Mouse (Mus musculus) regulatory T cell (primary cell): ENCODE measurements around the gene Gpd1.

ENCODE experiments used
- in situ Hi-C: fragments of 300-600 bp; cut with MboI, MseI; formaldehyde crosslinking; loops from one replicate; pipeline ENCODE4 v1.15.1; 2025; ENCODE audit warnings: high pct_unique_total_duplicates

The Gpd1 gene

GRCm38 (mm10) chr15:99717386-99718334, at the start of gene Gpd1:
TSS of gene Gpd1 (plus strand) at chr15:99717515.
- in situ Hi-C loops, result no loop called here

DNA sequence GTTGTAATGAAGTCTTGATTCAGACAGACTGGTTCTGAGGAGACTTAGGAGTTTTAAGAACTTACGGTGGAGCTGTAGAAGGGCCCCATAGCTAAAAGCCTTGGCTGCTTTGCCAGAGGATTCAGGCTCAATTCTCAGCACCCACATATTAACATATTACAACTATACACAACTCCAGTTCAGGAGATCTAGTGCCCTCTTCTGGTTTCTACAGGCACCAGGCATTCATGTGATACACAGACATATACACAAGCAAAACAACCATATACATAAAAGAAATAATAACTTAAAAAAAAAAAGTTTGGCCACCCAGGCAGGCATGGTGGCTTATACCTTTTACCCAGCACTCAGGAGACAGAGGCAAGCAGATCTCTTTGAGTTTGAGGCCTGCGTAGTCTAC, 49.8 kb upstream of the Gpd1 start:
- in situ Hi-C loops, result no loop called here

DNA sequence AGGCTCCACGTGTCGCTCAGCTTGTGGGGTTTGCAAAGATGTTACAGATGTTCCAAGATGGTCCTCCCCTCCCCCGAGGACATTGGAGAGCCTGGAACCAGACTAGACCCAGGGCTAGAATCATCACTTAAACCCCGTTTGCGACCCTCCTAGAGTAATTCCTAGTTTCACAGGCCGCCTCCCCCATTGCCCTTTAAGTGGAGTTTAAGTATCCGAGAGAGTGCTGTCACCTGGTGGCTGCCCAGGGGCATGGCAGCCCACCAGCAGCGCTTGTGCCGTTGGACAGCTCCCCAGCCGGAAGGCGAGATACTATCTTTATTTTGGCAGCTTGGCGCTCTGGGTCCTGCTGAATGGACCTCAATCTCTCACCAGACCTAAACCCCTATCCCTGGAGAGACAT, 48.4 kb upstream of the Gpd1 start:
- in situ Hi-C loops, result no loop called here

- in situ Hi-C loops, result no loop called here
Observed at GRCm38 (mm10) chr15:99669392-99669791, 47.9 kb upstream of the Gpd1 start.

DNA sequence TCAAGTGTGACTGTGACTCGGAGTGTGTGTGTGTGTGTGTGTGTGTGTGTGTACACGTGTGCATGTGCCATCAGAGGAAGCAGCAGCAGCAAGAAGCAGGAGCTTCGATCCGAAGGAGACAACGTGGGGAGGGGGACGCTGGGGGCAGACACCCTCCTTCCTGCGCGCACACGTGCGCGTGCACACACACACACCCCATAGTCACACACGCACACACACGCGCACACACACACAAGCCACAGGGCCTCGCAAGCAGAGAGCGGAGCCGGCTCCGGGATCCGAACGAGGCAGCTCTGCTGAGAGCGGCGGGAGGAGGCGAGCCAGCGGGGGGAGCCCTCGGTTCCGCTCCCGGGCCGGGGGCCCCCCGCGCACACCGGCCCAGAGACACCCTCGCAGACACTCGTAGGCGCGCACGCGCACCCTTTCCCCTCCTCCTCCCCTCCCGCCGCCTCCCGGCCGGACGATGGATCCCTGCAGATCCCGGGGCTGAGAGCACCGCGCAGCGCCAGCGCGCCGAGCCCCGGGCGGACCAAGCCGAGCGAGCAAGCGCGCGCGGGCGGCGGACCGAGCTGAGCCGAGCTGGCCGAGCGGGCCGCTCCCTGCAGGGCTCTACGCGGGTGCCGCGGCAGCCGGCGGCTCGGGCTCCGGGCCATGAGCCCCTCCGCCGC, 47.0 kb upstream of the Gpd1 start, which contains the start of gene Asic1:
Asic1 (plus strand) TSS at position 215 of the 668 bp plus-strand sequence.
- in situ Hi-C loops, result loop anchor here (5.0 kb wide), 2 partner anchors 73 to 173 kb away; no protein-coding TSS in a partner anchor

DNA sequence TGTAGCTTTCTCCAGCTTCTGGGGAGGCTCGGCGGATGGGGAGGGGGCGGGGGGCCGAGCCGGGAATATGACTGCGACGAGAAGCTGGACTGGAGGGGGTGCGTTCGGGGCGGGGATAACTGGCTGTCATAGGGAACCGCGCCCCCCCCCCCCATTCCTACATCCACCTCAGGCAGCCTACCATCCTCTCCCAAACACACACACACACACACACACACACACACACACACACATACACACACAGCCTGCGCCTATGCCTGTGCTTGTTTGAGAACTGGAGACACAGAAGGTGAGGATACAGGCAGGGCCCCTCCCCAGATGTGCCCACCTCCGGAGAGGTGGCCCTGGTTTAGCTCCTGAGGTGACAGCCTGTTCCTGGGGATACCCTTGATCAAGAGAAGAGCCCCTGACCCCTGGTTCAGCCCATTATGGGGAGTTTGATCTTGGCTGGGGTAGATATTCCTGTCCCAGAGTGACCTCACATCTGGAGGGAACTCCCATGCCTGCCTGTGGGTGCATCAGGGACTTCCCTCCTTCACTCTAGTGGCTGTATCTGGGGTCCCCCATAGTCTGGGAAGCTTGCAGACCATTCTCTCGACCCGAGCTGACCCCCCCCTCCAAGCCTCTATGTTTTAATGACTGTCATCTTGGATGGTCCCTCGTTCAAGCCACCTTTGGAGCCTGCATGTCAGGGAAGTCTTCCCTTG, 46.2 kb upstream of the Gpd1 start:
- in situ Hi-C loops, result loop anchor here (5.0 kb wide), 2 partner anchors 74 to 174 kb away; no protein-coding TSS in a partner anchor

DNA sequence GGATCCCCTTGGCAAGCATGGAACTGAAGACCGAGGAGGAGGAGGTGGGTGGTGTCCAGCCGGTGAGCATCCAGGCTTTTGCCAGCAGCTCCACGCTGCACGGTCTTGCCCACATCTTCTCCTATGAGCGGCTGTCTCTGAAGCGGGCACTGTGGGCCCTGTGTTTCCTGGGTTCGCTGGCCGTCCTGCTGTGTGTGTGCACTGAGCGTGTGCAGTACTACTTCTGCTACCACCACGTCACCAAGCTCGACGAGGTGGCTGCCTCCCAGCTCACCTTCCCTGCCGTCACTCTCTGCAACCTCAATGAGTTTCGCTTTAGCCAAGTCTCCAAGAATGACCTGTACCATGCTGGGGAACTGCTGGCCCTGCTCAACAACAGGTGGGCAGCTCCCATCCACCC, 45.5 kb upstream of the Gpd1 start:
- in situ Hi-C loops, result loop anchor here (5.0 kb wide), 2 partner anchors 74 to 174 kb away; no protein-coding TSS in a partner anchor

DNA sequence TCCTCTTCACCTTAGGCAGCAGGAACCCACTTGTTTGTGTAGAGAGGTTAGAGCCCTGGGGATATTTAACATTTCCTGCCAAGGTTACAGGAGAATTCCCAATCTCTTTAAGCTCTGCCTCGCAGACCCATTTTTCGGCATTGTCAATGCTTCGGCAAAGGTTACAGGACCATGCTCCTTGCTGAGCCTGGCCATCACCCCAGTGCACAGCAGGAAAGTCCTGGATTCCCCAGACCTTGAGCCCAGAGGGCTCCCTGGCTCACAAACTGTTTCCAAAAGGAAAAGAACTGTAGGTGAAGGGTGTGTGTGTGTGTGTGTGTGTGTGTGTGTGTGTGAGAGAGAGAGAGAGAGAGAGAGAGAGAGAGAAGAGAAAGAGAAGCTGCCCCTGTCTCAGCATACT, 42.4 kb upstream of the Gpd1 start:
- in situ Hi-C loops, result loop anchor here (5.0 kb wide), 2 partner anchors 78 to 178 kb away; no protein-coding TSS in a partner anchor

GRCm38 (mm10) chr15:99677089-99677488, 40.2 kb upstream of the Gpd1 start:
- in situ Hi-C loops, result no loop called here

DNA sequence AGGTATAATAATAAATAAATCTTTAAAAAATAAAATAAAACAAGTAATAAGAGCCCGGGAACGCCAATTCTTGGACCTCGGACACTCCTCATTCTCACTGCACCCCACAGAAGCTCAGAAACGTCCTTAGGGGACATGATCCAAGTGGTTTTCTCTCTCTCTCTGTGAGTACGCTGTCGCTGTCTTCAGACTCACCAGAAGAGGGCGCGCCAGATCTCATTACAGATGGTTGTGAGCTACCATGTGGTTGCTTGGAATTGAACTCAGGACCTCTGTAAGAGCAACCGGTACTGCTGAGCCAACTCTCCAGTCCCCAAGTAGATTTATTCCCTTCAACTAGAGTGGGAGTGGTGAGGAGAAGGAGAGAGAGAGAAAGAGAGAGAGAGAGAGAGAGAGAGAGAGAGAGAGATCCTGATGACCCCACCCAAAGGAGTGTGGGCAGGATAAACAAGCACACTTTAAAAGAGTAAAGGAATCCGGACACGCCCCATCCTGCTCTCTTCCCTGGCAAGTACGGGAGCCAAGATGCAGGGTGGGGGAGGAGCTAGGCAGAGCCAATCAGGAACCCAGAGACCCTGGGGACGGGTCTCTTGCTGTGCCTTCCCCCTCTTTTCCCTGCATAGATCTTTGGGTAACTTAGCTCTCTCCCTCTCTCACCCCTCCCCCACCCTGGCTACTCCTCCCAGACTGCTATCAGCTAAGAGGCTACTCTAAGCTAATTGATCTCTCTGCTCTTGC, 39.1 kb upstream of the Gpd1 start:
- in situ Hi-C loops, result no loop called here

DNA sequence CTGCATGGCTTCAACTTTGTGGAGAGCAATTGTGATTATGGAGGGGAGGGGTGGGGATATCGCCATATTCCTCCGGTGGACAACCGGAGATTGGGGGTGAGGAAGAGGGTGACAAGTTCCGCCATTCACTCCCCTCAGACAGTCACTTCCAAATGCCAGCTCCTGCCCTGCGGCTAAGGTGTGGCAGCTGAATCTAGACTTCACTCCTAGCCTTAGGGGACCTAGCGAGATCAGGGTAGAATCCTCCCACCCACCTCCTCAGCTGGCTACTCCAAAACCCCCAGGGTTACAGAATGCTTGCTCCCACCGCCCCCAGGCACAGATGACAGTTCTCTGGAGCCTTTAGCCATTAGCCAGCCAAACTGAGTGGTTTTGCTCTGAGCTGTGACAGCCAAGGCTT, 38.3 kb upstream of the Gpd1 start:
- in situ Hi-C loops, result no loop called here

- in situ Hi-C loops, result no loop called here
Observed at GRCm38 (mm10) chr15:99682880-99683279, 34.4 kb upstream of the Gpd1 start.

- in situ Hi-C loops, result no loop called here
Observed at GRCm38 (mm10) chr15:99684156-99684555, 33.2 kb upstream of the Gpd1 start.

DNA sequence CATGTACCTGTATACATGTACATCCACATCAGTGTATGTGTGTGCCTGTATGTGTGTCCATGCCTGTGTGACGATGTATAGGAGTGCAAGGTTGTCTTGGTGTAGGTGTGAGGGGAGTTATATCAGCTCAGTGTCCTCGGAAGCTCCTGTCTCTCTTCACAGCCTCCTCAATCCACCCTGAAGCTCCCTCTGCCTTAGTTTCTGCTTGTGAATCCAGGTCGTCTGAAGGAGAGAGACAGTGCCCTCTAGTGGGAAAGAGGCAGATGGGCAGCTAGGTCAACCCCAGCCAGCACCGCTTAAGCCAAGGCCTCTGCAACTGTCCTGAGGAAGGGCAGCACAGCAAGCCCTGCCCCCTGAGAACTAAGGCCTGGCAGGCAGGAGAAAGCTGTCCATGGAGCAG, 28.6 kb upstream of the Gpd1 start:
- in situ Hi-C loops, result no loop called here

GRCm38 (mm10) chr15:99690924-99691323, 26.4 kb upstream of the Gpd1 start:
- in situ Hi-C loops, result no loop called here

- in situ Hi-C loops, result no loop called here
Observed at GRCm38 (mm10) chr15:99691976-99692375, 25.3 kb upstream of the Gpd1 start.

GRCm38 (mm10) chr15:99697309-99697708, 20.0 kb upstream of the Gpd1 start:
- in situ Hi-C loops, result no loop called here

GRCm38 (mm10) chr15:99698533-99699085, 18.7 kb upstream of the Gpd1 start:
- in situ Hi-C loops, result no loop called here

GRCm38 (mm10) chr15:99699715-99700114, 17.6 kb upstream of the Gpd1 start:
- in situ Hi-C loops, result no loop called here

DNA sequence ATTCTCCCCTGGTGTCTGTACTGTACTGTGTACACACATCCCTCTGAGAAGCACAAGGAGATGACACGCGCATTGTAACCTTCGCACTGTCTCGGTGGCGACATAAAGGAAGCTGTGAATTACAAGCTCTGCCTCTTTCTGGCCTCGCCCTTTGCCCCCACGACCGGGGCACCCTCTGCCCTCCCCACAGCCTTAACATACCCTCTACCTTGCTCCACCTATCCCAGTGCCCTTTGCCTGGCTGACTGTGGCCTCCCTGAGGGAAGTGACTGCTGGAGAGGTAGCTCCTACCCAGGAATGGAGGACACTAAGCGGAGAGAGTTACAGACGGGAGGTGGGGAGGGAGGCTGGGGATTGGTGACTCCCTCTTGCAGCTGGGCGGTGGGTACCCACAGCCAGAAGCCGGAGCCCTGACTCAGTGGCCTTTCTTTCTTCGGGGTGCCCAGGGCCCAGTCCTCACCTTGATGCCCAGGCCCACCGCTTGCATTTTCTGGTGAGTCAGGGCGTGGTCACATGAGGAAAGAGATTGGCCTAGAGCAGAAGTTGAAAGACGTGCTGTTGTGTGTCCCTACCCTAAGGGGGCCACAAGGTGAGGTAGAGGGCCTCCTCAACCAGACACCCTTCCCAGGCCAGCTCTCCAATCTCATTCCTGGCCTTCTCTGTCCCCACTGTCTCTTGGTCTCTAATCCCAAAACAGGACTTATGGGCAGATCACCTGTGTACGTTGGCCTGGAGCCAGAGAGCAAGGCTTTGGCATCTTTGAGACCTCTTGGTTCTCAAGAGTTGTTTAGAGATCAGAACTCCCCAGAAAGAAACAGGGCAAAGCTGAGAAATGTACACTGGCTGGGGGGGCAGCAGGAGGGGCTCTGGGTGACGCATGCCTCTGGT, 16.9 kb upstream of the Gpd1 start:
- in situ Hi-C loops, result no loop called here
